Mouse (Mus musculus) heart, adult 2 months (tissue): Measurements from ENCODE around the gene Tarbp1. TPM values are rescaled to one million over a fixed set of nuclear protein-coding genes. Genes with fewer than 3 reads are reported as not detected.

Source experiments
- DNase-seq, 2 experiments: peaks; one replicate each; pipeline ENCODE4 v3.0.0; 2021
- H3K27ac ChIP-seq: fragments of 200-600 bp; 2 replicates; pipeline ENCODE4 v1.8.1; 2022
- H3K27me3 ChIP-seq: fragments of 200-500 bp; 2 replicates; pipeline ENCODE4 v1.6.1; 2012; ENCODE audit warnings: mild to moderate bottlenecking, low read length, inconsistent platforms, mixed read lengths; ENCODE audit not compliant: control insufficient read depth, insufficient read depth
- H3K36me3 ChIP-seq: fragments of 200-500 bp; 2 replicates; pipeline ENCODE4 v1.6.1; 2012; ENCODE audit warnings: low read length, inconsistent platforms; ENCODE audit not compliant: control insufficient read depth, insufficient read depth
- H3K4me1 ChIP-seq: fragments of 200-500 bp; 2 replicates; pipeline ENCODE4 v1.6.1; 2011; ENCODE audit warnings: low read length; ENCODE audit not compliant: control insufficient read depth, insufficient read depth
- H3K4me3 ChIP-seq: fragments of 200-600 bp; 2 replicates; pipeline ENCODE4 v1.8.1; 2022
- H3K79me2 ChIP-seq: fragments of 200-500 bp; replicated peaks from 2 replicates; pipeline ENCODE4 v1.6.1; 2012; ENCODE audit warnings: mild to moderate bottlenecking, inconsistent platforms, low read length, moderate library complexity, mixed read lengths; ENCODE audit not compliant: control insufficient read depth, insufficient read depth
- H3K9ac ChIP-seq: fragments of 200-500 bp; 2 replicates; pipeline ENCODE4 v1.6.1; 2012; ENCODE audit warnings: low read depth, mild to moderate bottlenecking, control low read depth, inconsistent platforms, low read length, mixed read lengths
- CTCF ChIP-seq: fragments of 200-600 bp; IDR thresholded peaks from 2 replicates; pipeline ENCODE4 v1.8.1; 2022; ENCODE audit warnings: antibody characterized with exemption, mild to moderate bottlenecking, moderate library complexity
- EP300 ChIP-seq: fragments of 200-500 bp; IDR thresholded peaks from 2 replicates; pipeline ENCODE4 v1.6.1; 2011; ENCODE audit warnings: low read depth, low read length, control low read depth; ENCODE audit not compliant: insufficient read depth
- POLR2A ChIP-seq: fragments of 200-500 bp; IDR thresholded peaks from 2 replicates; pipeline ENCODE4 v1.6.1; 2011; ENCODE audit warnings: mild to moderate bottlenecking, low read depth, low read length, control low read depth; ENCODE audit not compliant: insufficient read depth
- WGBS: fragments of 180-500 bp; shearing (Covaris S2); methylation state at CpG from one replicate; pipeline ENCODE4 v1.1.7; 2018; 5-methylcytosine and 5-hydroxymethylcytosine counted together
- intact Hi-C: fragments of 180-260 bp; cut with DNase I; formaldehyde crosslinking; loops from one replicate; pipeline ENCODE4 v1.15.1; 2025
- long read RNA-seq: library from polyadenylated mRNA; stranded (forward); transcript quantifications from one replicate; pipeline ENCODE4 v2.0.0, GENCODE M21; 2021
- polyA plus RNA-seq: library from polyadenylated mRNA; depleted of rRNA; stranded (reverse); fragments of >200 nt; gene quantifications from 2 replicates; pipeline ENCODE4 v1.2.3, GENCODE M21; 2012; rRNA removed
- total RNA-seq, 2 experiments: library from RNA; stranded (reverse); gene quantifications; 2 replicates each; pipeline ENCODE4 v1.2.3; 2021

Gene Tarbp1
- total RNA-seq, result 1 to 10 TPM; 3.9 to 4.0 TPM
- polyA plus RNA-seq, result 2.5 and 4.9 TPM in 2 replicates
- long read RNA-seq, partial matches to known transcripts, result 0 of 1 reads
- long read RNA-seq, other reads (novel, unspliced or antisense), result 1 of 1 reads

- Histone ChIP-seq H3K9ac (peak within 1 kb of the TSS; percentile 82), H3K36me3 (no peaks in the 10 kb centered on the region; the same call in 1 of the 2 replicates), H3K27me3 (no peaks in the 10 kb centered on the region), H3K79me2 (no peaks in the 10 kb centered on the region), H3K27ac (peak within 1 kb of the TSS; percentile 72), H3K4me3 (peak within 1 kb of the TSS; percentile 91), H3K4me1 (peaks cover 5% of the 10 kb centered on the region)
- WGBS, result under 1% methylated on average over 122 of the region's 124 CpGs
- intact Hi-C loops, result no loop called here
- TF ChIP-seq CTCF (no peak), POLR2A (peak; percentile 73)
- peak; percentile 94 to 95 for DNase-seq
Measured at GRCm38 (mm10) chr8:126474299-126475187, at the start of gene Tarbp1. TSS of gene Tarbp1 (minus strand) at chr8:126475065.

GRCm38 (mm10) chr8:126524233-126524985 lies 49.5 kb upstream of the Tarbp1 start:
- 0 out of 2 replicates have a peak overlapping the region, but pooled peaks have one; percentile 0 for H3K9ac ChIP-seq
- H3K36me3 ChIP-seq, result peaks cover 12% of the 10 kb centered on the region; the same call in 1 of the 2 replicates
- 21% methylated on average over 18 of the region's 18 CpGs for WGBS
- H3K27ac ChIP-seq, result peak overlapping the region; percentile 79
- no peak overlapping the region for H3K4me3 ChIP-seq
- peaks cover 36% of the 10 kb centered on the region for H3K4me1 ChIP-seq
- H3K79me2 ChIP-seq, result no peaks in the 10 kb centered on the region
- intact Hi-C loops, result no loop called here
- TF ChIP-seq EP300 (peak; percentile 59; the same call in 1 of the 2 replicates), CTCF (no peak)
- H3K27me3 ChIP-seq, result no peaks in the 10 kb centered on the region
- peak; percentile 84 to 87 for DNase-seq

- no peaks in the 10 kb centered on the region for H3K79me2 ChIP-seq
- H3K4me3 ChIP-seq, result no peak overlapping the region
- H3K36me3 ChIP-seq, result peaks cover 12% of the 10 kb centered on the region; the same call in 1 of the 2 replicates
- peak overlapping the region; percentile 73 for H3K27ac ChIP-seq
- TF ChIP-seq CTCF, result peak; percentile 23; the same call in 1 of the 2 replicates
- TF ChIP-seq POLR2A, result no peak
- no peaks in the 10 kb centered on the region for H3K27me3 ChIP-seq
- DNase-seq, result peak in 1 of 2 experiments; percentile 49
- peaks cover 33% of the 10 kb centered on the region for H3K4me1 ChIP-seq
- H3K9ac ChIP-seq, result no peak overlapping the region
- intact Hi-C loops, result no loop called here
- WGBS, result 56% methylated on average over 11 of the region's 11 CpGs
Measured at GRCm38 (mm10) chr8:126523060-126523574, 48.3 kb upstream of the Tarbp1 start.

GRCm38 (mm10) chr8:126519447-126519975 lies 44.6 kb upstream of the Tarbp1 start:
- Histone ChIP-seq H3K27me3 (no peaks in the 10 kb centered on the region), H3K36me3 (no peaks in the 10 kb centered on the region), H3K79me2 (no peaks in the 10 kb centered on the region), H3K9ac (no peak overlapping the region), H3K27ac (no peak overlapping the region), H3K4me1 (peaks cover 24% of the 10 kb centered on the region), H3K4me3 (no peak overlapping the region)
- TF ChIP-seq POLR2A, result no peak
- peak; percentile 56 for TF ChIP-seq CTCF
- 91% methylated on average over 4 of the region's 4 CpGs for WGBS
- intact Hi-C loops, result no loop called here
- no peak for DNase-seq

GRCm38 (mm10) chr8:126516620-126517577 lies 42.0 kb upstream of the Tarbp1 start:
- no peaks in the 10 kb centered on the region for H3K27me3 ChIP-seq
- H3K27ac ChIP-seq, result peak overlapping the region; percentile 97
- 5% methylated on average over 27 of the region's 27 CpGs for WGBS
- intact Hi-C loops, result loop anchor here (2.0 kb wide), 2 partner anchors 74 to 150 kb away; no protein-coding TSS in a partner anchor
- H3K4me1 ChIP-seq, result peaks cover 14% of the 10 kb centered on the region
- peak; percentile 67; the same call in 1 of the 2 replicates for TF ChIP-seq POLR2A
- TF ChIP-seq CTCF, result no peak
- peak; percentile 98 for TF ChIP-seq EP300
- peak overlapping the region; percentile 36 for H3K4me3 ChIP-seq
- no peaks in the 10 kb centered on the region for H3K36me3 ChIP-seq
- no peaks in the 10 kb centered on the region for H3K79me2 ChIP-seq
- peak; percentile 95 to 97 for DNase-seq
- H3K9ac ChIP-seq, result peak overlapping the region; percentile 47
